Mouse (Mus musculus) small intestine, adult 2 months (tissue): Measurements from ENCODE around the gene Prdm8.

Experiments
- CTCF ChIP-seq: fragments of 200-500 bp; IDR thresholded peaks from 2 replicates; pipeline ENCODE4 v1.5.1; 2012; ENCODE audit warnings: low read depth, mild to moderate bottlenecking, control low read depth, inconsistent platforms, low read length, moderate library complexity, mixed read lengths; ENCODE audit not compliant: insufficient replicate concordance, insufficient read length; ENCODE audit errors: extremely low read depth
- POLR2A ChIP-seq: fragments of 200-500 bp; IDR thresholded peaks from 2 replicates; pipeline ENCODE4 v1.6.1; 2012; ENCODE audit warnings: low read depth, mild to moderate bottlenecking, control low read depth, inconsistent platforms, low read length, moderate library complexity

- no peak for TF ChIP-seq POLR2A
- TF ChIP-seq CTCF = no peak
Observed at GRCm38 (mm10) chr5:98127074-98127473, 39.9 kb upstream of the Prdm8 start.
